Mouse (Mus musculus) stomach, embryonic 15.5 days (tissue): ENCODE results near the gene Olfr559. TPM values are rescaled to one million over a fixed set of nuclear protein-coding genes. Genes with fewer than 3 reads are reported as not detected.

Experiments
- ATAC-seq: fragments of 200-750 bp; cut with Nextera tagmentation; 2 replicates; pipeline ENCODE4 v1.8.0; 2017; ENCODE audit warnings: low read depth, moderate number of reproducible peaks, moderate TSS enrichment; ENCODE audit not compliant: insufficient read depth, low FRiP score
- H3K27ac ChIP-seq: fragments of 300-500 bp; sonication (generic); 2 replicates; pipeline ENCODE4 v1.5.1; 2015; ENCODE audit warnings: mild to moderate bottlenecking, inconsistent platforms
- H3K27me3 ChIP-seq: fragments of 300-500 bp; sonication (generic); replicated peaks from 2 replicates; pipeline ENCODE4 v1.6.1; 2015; ENCODE audit warnings: inconsistent platforms
- H3K36me3 ChIP-seq: fragments of 300-500 bp; sonication (generic); 2 replicates; pipeline ENCODE4 v1.6.1; 2015; ENCODE audit warnings: inconsistent platforms
- H3K4me1 ChIP-seq: fragments of 300-500 bp; sonication (generic); 2 replicates; pipeline ENCODE4 v1.6.1; 2015; ENCODE audit warnings: inconsistent platforms
- H3K4me2 ChIP-seq: fragments of 300-500 bp; sonication (generic); 2 replicates; pipeline ENCODE4 v1.6.1; 2015; ENCODE audit warnings: mild to moderate bottlenecking, inconsistent platforms
- H3K4me3 ChIP-seq: fragments of 300-500 bp; sonication (generic); replicated peaks from 2 replicates; pipeline ENCODE4 v1.5.1; 2015; ENCODE audit warnings: inconsistent platforms
- H3K9ac ChIP-seq: fragments of 300-500 bp; sonication (generic); 2 replicates; pipeline ENCODE4 v1.6.1; 2015; ENCODE audit warnings: inconsistent platforms
- H3K9me3 ChIP-seq: fragments of 300-500 bp; sonication (generic); 2 replicates; pipeline ENCODE4 v1.6.1; 2016; ENCODE audit warnings: inconsistent platforms
- WGBS: fragments of 180-500 bp; shearing (Covaris S2); methylation state at CpG from one replicate; pipeline ENCODE4 v1.1.7; 2015; 5-methylcytosine and 5-hydroxymethylcytosine counted together
- polyA plus RNA-seq: library from polyadenylated mRNA; unstranded; fragments of >200 nt; fragmentation: Nextera tagmentation; extraction: Ambion mirVana; gene quantifications from 2 replicates; pipeline ENCODE4 v1.2.1, GENCODE M21; 2015

Gene Olfr559
- polyA plus RNA-seq, 1 experiment from 2014 or later, result not detected

GRCm38 (mm10) chr7:102676225-102676624 is 51.1 kb downstream of the Olfr559 start:
- no peak overlapping the region for H3K27ac ChIP-seq
- H3K9me3 ChIP-seq, result no peaks in the 10 kb centered on the region
- no peaks in the 10 kb centered on the region for H3K27me3 ChIP-seq
- H3K36me3 ChIP-seq, result no peaks in the 10 kb centered on the region
- H3K4me1 ChIP-seq, result no peaks in the 10 kb centered on the region
- no peak overlapping the region for H3K4me2 ChIP-seq
- 78% methylated on average over 2 of the region's 2 CpGs for WGBS
- ATAC-seq, result no peak
- no peak overlapping the region for H3K4me3 ChIP-seq
- H3K9ac ChIP-seq, result no peak overlapping the region

Other genes starting within 250 kb of the Olfr559 start
- 0.41 and 0.53 TPM in 2 replicates for gene Olfr543, start 245.8 kb downstream of the Olfr559 start, polyA plus RNA-seq
- 0.04 TPM in 2 replicates for gene Olfr544, start 239.2 kb downstream of the Olfr559 start, polyA plus RNA-seq
- gene Olfr545, start 227.9 kb downstream of the Olfr559 start, polyA plus RNA-seq, result not detected in 2 replicates
- gene Olfr547, start 192.7 kb downstream of the Olfr559 start, polyA plus RNA-seq, result not detected in 2 replicates
- gene Olfr548-ps1, start 186.6 kb downstream of the Olfr559 start, polyA plus RNA-seq, result not detected in 2 replicates
- not detected in 2 replicates for gene Olfr549, start 177.6 kb downstream of the Olfr559 start, polyA plus RNA-seq
- 0.49 and 1.1 TPM in 2 replicates for gene Trim21, start 162.0 kb downstream of the Olfr559 start, polyA plus RNA-seq
- not detected in 2 replicates for gene Olfr550, start 156.0 kb downstream of the Olfr559 start, polyA plus RNA-seq
- gene Olfr551, start 135.6 kb downstream of the Olfr559 start, polyA plus RNA-seq, result not detected in 2 replicates
- gene Olfr552, start 129.7 kb downstream of the Olfr559 start, polyA plus RNA-seq, result not detected in 2 replicates
- not detected in 2 replicates for gene Olfr553, start 109.3 kb downstream of the Olfr559 start, polyA plus RNA-seq
- gene Olfr554, start 89.1 kb downstream of the Olfr559 start, polyA plus RNA-seq, result not detected in 2 replicates
- gene Olfr555, start 68.7 kb downstream of the Olfr559 start, polyA plus RNA-seq, result not detected in 2 replicates
- gene Olfr556, start 62.6 kb downstream of the Olfr559 start, polyA plus RNA-seq, result not detected in 2 replicates
- 12.8 and 13.6 TPM in 2 replicates for gene Trim68, start 40.2 kb downstream of the Olfr559 start, polyA plus RNA-seq
- gene Olfr557, start 31.6 kb downstream of the Olfr559 start, polyA plus RNA-seq, result not detected in 2 replicates
- 0.18 and 0.30 TPM in 2 replicates for gene Olfr558, start 25.3 kb downstream of the Olfr559 start, polyA plus RNA-seq
- gene Olfr33, start 8.4 kb downstream of the Olfr559 start, polyA plus RNA-seq, result not detected in 2 replicates
- not detected in 2 replicates for gene Olfr560, start 31.9 kb upstream of the Olfr559 start, polyA plus RNA-seq
- gene Olfr78, start 32.0 kb upstream of the Olfr559 start, polyA plus RNA-seq, result 0.28 and 0.44 TPM in 2 replicates
- gene Olfr561, start 43.7 kb upstream of the Olfr559 start, polyA plus RNA-seq, result not detected in 2 replicates
- not detected in 2 replicates for gene Olfr564, start 76.0 kb upstream of the Olfr559 start, polyA plus RNA-seq
- not detected in 2 replicates for gene Olfr566, start 131.3 kb upstream of the Olfr559 start, polyA plus RNA-seq
- not detected in 2 replicates for gene Olfr568, start 149.6 kb upstream of the Olfr559 start, polyA plus RNA-seq
- not detected in 2 replicates for gene Olfr569, start 163.4 kb upstream of the Olfr559 start, polyA plus RNA-seq
- gene Olfr570, start 167.1 kb upstream of the Olfr559 start, polyA plus RNA-seq, result not detected in 2 replicates
- not detected in 2 replicates for gene Olfr571, start 190.0 kb upstream of the Olfr559 start, polyA plus RNA-seq
- not detected in 2 replicates for gene Olfr572, start 196.9 kb upstream of the Olfr559 start, polyA plus RNA-seq
- not detected in 2 replicates for gene Olfr573-ps1, start 215.1 kb upstream of the Olfr559 start, polyA plus RNA-seq
- not detected in 2 replicates for gene Olfr574, start 221.0 kb upstream of the Olfr559 start, polyA plus RNA-seq
- gene Olfr575, start 231.3 kb upstream of the Olfr559 start, polyA plus RNA-seq, result not detected in 2 replicates
- not detected in 2 replicates for gene Olfr576, start 235.2 kb upstream of the Olfr559 start, polyA plus RNA-seq
- gene Olfr577, start 248.5 kb upstream of the Olfr559 start, polyA plus RNA-seq, result not detected in 2 replicates